Mouse (Mus musculus): ENCODE results near the gene Slc2a9. TPM values are rescaled to one million over a fixed set of nuclear protein-coding genes. Genes with fewer than 3 reads are reported as not detected.

The Slc2a9 gene
- total RNA-seq (2023) = 22.5 TPM

DNA sequence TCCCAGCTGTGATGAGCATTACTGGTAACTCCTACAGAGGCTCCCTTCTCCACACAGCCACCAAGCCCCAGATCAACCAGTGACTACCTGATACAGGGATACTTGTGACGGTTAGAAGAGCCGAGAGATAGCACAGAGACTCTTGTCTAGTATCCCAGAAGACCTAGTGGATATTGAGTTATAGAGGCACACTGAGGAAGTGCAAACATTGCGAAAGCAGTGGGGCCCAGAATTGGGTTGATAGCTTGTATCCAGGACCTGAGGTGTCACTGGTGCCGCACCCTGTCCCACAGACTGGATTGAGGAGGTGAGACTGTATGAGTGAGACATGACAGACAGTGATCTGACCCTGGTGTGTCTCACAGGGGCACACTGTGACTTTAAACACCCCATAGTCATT, at the start of gene Slc2a9:
Gene Slc2a9 (minus strand): TSS at position 152 of the 400 bp plus-strand sequence.

DNA sequence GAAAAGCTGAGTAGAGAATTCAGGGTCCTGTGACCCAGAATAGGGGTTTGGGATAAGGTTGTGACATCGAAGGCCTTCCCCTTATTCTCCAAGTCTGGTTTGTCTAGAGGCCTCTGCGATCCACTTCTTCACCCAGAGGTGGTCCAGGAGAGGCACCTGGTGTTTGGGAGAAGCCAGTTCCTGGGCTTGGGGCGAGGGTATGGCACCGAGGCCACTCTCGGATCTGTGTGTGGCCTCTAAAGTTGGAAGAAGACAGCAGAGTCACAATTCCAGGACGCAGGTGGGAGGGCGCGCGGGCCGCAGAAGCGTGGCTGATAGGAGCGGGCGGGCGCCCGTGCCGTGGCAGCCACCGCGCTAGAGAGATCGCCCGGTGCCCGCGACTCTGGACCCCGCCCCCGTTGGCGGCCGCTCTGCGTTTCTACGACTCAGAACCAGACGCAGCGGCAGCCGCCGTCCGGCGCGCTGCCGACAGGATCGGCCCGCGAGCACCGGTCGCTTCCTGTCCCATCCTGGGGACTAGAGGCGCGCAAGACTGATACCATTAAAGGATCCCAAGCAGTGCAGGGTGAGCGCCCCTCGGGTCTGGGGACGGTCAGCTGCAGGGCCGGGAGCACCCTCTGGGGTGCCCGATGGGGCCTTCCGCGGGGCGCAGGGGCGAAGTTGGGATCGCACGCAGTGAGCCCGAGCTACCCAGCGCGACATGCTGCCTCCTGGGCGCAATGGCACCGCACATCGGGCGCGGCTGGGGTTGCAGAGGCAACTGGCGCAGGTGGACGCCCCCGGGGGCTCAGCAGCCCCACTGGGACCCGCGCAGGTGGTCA, 183.8 kb downstream of the Slc2a9 start, which contains the start of gene Drd5:
Gene Drd5 (plus strand): TSS at position 402 of the 821 bp plus-strand sequence.

Other genes starting within 250 kb of the Slc2a9 start
- 64.3 TPM for gene Tmem128, start 243.0 kb downstream of the Slc2a9 start, total RNA-seq (2023)
- not detected for gene Otop1, start 227.2 kb downstream of the Slc2a9 start, total RNA-seq (2023)
- gene Drd5, start 183.8 kb downstream of the Slc2a9 start, total RNA-seq (2023) = not detected
- gene Wdr1, start 60.1 kb upstream of the Slc2a9 start, total RNA-seq (2023) = 274 TPM
- gene Zfp518b, start 181.7 kb upstream of the Slc2a9 start, total RNA-seq (2023) = 0.71 TPM